Mouse (Mus musculus) lung, adult 18-20 months (tissue): ENCODE data around the gene Tbcb.
"Not testable (repeated sequence)": the region's sequence is repeated elsewhere in the genome, so short reads cannot be mapped to it uniquely, and the experiment has no call there.

Source experiments
- DNase-seq, 2 experiments: peaks; one replicate each; pipeline ENCODE4 v3.0.0; 2022; ENCODE audit warnings: mixed read lengths in 2 of 2

The Tbcb gene

DNA sequence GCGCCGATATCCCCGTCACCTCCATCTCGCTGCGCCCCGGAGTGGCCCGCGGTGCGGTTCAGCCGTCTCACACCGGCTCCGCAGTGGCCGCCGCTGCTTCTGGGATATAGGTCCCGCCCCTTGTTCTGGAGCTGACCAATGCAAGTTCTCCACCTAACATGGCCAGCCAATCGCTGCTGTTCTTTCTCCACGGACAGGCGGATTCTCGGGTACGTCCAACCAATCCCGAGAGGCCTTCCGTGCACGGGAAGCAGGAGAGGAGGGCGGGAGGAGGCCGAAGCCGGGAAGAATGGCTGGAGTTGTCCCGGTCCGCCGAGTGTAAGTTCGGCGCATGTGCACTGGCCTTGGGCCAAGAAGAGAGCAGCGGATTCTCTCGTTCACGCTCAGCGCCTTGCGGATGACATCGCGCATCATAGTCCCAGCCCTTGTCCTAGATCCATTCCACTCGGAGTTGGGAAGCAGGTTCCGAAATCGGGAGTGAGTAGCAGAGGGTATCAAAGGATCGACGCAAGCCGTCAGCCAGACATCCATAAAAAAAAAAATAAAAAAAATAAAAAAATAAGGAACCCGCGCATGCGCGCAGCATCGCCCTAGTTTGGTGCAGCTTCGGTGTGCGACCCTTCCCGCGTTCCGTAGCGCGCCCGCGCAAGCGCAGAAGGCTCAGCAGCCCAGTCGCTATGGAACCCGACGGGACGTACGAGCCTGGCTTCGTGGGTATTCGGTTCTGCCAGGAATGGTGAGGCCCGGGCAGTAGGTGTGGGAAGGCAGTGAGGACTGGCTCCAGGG, at the start of gene Tbcb, which contains the start of gene Polr2i:
Gene Tbcb, minus strand, starts transcription at position 604 of the 786 bp plus-strand sequence.
Gene Polr2i, plus strand, starts transcription at position 280 of the 786 bp plus-strand sequence.
- peak; percentile 99 for DNase-seq

DNA sequence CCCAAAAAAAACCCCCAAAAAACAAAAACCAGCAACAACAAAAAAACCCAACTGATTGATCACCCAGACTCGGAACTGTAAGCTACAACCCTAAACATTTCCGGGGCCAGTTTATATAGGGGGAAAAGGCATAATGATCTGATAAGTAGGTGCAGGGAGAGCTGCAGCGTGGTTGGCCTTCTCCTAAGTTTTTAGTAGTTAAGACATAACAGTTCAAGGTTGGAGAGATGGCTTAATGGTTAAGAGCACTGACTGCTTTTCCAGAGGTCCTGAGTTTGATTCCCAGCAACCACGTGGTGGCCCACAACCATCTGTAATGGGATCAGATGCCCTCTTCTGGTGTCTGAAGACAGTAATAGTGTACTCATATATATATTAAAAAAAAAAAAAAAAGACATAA, 49.5 kb upstream of the Tbcb start:
- DNase-seq = no peak

DNA sequence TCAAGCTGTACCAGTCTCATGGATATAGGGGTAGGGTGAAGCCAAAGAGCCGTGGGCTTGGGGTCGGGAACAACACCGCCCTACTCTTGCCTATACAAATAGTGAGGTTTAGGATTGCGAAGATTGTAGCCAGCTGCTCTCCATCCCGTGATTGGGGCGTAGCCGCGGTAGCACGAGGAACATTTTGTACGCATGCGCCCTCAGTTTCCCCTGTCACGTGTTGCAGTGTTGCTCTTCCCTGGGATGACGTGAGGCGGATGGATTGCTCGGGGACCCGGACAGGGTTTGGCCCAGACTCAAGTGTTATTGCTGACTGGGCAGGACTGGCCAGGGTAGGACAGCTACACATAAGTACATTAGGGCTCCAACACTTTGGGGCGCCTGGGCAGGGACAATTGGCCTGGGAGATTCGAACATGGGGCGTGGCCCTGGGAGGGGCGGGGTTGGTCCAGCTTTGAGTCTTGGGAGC, 48.6 kb upstream of the Tbcb start:
- peak; percentile 90 to 93 for DNase-seq

DNA sequence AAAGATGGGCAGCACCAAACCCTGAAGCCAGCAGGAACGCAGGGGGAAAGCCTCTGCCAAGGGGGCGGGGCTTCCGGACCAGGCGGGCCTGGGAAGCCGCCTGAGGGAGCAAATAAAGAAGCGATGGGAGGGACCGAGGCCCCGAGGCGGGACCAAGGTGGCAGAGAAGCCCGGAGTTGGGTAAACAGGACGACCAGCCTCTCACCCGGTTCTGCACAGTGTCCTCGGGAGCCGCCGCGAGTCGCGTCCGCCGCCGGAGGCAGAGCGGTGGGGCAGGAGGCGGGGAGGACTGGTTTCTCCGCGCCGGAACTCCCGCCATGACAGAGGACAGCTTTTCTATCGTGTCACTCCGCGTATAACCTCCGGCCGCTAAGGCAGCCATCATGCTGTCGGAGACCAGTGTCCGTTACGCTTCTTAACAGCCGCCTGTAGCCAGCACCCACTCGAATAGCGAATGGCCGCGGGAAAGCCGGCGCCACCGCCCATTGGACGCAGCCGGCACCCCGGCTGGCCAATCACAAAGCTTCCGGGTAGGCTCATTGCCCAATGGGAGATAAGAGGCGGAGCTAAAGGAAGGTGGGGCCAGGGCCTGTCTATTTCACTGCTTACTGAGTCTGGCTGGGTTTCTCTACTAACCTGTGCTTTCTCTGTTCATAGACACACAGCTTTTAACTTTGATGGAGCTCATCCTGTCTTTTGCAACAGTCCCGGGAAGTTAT, 48.0 kb upstream of the Tbcb start, which contains the start of the genes Thap8 and Wdr62:
Gene Thap8, plus strand, starts transcription at position 144 of the 719 bp plus-strand sequence.
Gene Wdr62, minus strand, starts transcription at position 469 of the 719 bp plus-strand sequence.
- DNase-seq = peak; percentile 92 to 94

DNA sequence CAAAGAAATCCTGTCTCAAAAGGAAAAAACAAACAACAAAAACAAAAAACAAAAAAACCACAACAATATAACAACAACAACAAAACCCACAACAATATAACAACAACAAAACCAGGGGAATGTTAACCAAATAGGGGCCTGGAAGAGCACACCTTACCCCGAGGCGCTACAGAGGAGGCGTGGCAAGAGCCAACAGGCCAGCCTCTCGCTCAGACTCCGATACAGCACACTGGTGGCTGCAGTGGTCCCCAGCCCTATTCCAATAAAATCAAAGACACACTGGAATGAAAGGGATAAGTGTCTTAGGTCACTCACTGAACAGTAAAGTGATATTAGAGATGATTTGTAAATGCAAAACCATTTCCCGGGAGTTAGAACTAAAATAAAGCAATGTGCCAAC, 47.5 kb upstream of the Tbcb start:
- DNase-seq = no peak

DNA sequence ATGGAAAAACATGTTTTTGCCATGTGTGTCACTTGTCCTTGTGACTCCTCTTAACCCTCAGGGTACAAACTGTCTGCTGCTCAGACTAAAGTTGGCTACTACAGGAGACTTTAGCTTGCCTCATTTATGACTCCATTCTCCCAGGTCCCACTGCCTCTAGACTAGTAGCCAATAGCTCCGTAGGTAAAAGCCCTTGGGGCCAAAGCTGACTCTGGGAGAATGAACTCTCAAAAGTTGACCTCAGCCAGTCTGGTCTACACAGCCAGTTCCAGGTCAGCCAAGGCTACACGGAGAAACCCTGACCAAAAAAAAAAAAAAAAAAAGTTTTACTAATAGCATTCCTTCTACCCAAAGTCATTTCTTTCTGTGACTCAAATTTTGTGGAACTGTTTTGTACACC, 46.8 kb upstream of the Tbcb start:
- no peak for DNase-seq

DNA sequence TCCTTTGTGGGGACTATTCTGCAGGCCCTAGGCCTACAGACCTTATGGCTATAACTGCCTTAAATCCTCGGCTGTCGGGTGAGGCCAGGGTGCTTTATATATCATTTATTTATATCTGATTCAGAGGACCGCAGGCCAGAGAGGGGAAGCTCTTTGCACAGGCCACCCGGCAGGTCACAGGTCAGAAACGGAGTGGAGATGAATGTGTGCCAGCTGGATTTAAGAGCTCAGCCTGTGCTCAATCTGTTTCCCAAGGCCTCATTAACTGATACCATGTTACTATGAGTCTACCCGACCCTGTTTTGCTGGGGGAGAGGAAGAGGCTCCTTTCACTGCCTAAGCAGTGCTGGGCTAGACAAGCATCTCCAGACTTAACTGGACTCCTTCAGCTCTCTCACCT, 42.3 kb upstream of the Tbcb start:
- no peak for DNase-seq

DNA sequence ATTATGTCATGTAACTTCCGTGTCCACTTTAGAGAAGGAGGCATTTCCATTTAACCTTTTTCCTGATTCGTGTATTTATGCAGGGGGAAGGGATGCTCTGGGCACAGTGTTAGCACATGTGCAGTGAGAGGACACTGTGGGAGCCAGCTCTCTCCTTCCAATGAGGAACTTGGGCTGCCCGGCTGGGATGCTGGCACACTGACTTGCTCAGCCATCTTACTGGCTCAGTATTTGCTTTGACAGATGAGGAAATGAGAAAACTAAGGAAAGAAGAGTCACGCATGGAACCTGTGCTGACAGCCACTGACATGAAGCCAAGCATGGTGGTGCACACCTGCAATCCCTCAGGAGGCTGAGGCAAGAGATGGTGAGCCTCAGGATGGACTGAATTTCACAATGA, 37.6 kb upstream of the Tbcb start:
- no peak for DNase-seq

DNA sequence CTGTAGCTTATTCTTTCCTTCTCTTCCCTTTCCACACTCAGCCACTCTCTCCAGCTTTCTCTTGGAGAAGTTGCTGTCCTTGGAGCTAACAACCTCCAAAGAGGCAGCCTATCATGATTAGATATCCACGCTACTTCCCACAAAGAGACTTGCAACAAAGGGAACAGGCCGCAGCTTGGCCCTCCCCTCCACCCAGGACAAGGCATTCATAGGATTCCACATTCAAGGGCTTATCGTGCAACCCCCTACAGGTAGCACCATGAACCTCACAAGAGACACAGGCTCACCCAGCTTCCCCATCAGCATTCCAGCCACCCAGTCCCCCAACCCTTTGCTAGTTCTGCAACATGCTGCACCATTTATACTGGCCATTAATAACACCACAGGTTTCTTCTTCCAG, 34.7 kb upstream of the Tbcb start:
- DNase-seq = no peak

DNA sequence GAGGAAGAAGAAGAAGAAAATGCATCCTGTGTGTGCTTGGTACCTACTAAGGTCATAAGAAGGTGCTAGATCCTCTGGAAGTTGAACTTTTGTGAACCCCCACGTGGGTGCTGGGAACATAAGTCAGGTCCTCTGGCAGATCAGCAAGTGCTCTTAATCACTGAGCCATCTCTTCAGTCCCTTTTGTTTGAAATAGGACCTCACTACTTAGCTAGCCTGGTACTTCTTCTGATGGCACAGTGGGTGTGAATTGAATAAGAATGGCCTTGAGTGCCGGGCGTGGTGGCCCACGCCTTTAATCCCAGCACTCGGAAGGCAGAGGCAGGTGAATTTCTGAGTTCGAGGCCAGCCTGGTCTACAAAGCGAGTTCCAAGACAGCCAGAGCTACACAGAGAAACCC, 33.9 kb upstream of the Tbcb start:
- no peak for DNase-seq

DNA sequence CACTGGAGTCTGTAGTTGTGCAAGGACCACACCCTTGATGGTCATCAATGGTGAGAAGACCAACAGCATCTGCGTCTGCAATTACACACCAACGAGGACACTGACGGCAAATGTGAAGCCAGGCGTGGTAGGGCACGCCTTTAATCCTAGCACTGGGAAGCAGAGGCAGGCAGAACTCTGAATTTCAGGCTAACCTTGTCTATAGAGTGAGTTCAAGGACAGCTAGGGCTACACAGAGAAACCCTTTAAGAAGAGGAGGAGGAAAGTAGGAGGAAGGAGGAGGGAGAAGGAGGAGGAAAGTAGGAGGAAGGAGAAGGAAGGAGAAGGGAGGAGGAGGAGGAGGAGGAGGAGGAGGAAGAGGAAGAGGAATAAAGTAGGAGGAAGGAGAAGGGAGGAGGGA, 33.5 kb upstream of the Tbcb start:
- no peak for DNase-seq

DNA sequence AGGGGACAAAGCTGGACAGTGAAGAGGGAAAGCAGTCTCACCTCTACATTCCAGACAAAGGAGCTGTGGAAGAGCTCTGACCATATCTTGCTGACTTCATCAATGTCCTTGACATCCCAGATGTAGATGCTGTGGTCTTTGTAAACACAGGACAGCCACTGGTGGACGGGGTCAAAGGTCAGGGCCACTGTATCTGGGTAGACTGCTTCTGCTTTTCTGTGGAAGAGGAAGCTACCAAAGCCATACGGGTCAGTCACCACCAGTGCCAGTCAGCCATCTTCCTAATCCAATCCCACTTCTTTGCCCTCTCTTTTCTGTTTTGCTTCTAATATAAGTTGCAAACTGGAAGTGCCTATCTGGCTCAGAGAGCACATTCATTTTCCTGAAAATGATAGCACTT, 33.0 kb upstream of the Tbcb start:
- DNase-seq = peak in 1 of 2 experiments; percentile 23

DNA sequence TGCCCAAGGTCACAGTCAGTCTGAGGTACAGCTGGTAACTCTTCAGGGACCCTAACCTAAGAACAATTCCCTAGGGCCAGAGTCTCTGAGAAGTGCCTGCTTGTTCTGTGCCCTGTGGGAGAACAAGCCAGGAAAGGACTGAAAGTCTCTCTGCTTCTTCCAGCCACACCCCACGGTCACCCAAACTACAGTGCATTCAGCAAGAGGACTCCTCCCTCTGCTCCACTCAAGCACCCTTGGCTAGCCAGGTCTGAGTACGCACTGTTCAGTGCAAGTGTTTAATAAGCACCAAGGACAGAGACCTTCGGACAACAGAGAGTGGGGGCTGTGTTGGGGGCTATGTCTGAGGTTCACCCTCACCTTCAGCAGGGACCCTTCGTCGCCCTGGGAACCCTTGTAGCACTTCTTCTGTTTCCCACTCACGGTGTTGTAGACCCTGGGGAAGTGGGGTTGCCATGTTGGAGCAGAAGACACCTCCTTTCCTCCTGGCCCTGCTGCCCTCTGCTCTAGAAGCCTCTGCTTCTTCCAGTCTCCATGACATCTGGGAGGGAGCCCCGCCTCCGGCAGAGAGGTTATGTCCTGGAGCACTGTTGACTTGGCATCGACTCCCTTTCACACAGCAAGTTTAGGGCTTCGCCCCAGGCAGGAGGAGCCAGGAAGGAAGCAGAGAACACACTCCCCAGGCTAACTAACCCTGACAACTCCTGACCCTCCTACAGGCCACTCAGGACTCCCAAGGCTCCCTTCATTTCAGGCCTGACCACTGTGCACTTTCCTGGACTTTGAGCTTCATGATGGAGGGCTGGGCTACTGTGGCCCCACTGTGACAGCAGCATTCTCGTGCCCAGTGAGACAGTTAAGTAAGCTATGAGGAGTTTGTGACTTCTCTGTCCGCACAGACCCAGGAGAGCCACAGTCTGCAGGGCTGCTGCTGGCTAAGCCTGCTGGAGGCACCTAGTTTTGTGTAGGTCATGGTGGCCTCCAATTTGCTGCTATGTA, 20.2 kb upstream of the Tbcb start:
- peak; percentile 57 to 70 for DNase-seq

DNA sequence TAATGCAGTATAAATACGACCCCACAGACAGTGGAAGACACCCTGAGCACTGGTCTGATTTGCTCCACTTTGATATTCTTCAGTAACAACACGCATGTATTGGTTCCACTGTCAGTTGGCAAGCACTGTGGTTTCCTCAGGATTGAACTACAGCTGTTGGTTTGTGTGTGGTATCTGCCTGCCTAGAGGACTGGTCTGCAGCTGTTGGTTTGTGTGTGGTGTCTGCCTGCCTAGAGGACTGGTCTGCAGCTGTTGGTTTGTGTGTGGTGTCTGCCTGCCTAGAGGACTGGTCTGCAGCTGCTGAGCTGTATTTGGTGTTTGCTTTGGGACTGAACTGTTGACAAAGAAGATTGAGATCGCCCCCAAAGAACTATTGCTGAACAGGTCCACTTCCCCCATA, 5.3 kb upstream of the Tbcb start:
- DNase-seq = not testable (repeated sequence)

DNA sequence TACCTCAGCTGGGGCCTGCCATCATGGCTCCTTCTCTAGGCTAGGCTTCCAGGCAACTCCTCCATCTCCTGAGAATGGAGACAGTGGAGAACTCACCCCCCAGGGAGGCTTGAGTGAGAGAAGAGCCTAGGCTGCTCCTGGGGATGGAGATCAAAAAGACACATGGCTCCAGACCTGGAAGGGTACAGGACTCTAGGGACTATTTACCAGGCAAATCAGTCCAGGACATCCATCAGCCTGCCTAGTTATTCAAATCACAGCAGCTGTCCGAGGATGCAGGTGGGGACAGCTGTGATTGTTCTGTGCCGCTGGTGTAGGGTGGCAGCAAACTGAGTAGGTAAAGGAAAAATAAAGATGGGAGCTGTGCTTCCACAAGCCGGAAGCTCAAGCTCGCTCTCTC, 3.6 kb upstream of the Tbcb start, which contains the start of gene Ovol3:
Gene Ovol3, minus strand, starts transcription at position 101 of the 400 bp plus-strand sequence.
- DNase-seq = no peak

DNA sequence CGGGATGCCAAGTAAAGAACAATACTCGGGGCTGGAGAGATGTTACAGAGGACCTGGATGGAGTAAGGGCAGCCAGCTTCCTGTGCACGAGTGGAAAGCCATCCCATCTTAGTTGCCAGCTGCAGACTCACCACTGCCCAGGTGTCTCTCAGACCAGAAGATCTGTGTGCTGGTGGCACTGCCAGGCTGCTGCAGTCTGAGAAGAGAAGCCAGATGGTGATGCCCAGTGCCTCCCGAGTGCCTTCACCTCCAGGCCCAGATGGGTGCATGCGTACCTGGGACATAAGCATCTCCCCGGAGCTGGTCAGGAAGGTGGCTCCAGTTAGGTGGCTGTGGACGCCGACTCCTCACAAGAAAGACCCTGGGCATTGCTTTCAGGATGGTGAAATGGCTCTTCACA, 3.0 kb upstream of the Tbcb start:
- DNase-seq = no peak

DNA sequence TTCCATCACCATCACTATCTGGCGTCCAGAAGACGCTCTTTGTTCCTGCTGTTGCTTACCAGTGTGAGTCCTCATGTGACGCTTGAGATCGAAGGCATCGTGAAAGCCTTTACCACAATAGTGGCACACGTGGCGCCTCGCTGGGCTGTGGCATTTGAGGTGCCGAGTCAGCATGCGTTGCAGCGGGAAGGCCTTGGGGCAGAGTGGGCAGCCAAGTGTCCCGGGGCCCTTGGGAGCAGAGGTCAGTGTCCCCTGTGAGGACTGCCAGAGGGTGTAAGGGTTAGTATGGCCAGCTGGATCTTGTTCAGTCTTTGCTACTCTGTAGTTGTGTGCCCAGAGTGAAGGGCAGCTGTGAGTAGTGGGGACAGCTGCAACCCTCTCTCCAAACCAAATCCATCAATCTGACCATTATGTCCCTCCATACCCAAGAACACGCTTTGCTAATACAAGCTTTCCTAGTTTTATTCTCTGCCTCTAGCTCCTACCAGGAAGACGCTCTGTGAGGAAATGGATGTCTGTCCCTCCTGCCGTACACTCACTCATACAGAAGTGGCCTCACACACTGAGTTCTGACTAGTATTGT, 2.3 kb upstream of the Tbcb start:
- DNase-seq = peak; percentile 21 to 23

DNA sequence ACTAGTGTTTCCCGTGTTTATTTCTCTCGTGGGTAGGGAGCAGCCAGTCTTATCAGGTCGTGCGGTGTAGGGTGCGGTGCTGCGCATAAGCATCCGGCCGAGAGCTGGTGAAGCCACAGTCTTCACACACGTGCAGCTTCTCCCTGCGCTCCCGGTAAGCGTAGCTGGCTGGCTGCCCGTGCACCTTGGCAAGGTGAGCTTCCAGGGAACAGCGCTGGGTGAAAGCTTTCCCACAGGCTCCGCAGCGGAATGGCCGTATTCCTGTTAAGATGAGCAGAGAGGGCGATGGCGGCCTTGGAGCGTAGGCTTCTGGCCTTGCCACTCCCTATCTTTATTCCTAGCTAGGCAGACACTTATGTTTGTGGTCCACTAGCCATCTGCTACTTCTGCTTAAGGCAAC, 1.3 kb upstream of the Tbcb start:
- DNase-seq = no peak

DNA sequence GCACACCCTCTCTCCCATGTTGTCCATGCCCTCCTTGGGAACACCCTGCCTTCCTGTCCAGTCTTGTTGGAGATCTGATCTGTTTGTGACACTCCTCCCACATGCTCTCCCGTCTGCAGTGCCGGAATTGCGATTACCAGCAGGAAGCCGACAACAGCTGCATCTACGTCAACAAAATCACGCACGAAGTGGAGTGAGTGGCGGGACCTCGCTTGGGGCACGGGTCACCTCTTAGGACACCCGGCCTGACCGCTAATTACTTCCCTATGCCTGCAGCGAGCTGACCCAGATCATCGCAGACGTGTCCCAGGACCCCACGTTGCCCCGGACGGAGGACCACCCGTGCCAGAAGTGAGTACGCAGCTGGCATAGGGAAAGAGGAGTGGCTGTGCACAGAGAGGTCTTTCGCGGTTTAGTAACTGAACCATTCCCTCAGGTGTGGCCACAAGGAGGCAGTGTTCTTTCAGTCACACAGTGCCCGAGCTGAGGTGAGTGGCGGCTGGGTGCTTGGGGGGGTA, 618 bp upstream of the Tbcb start:
- peak; percentile 66 to 68 for DNase-seq

DNA sequence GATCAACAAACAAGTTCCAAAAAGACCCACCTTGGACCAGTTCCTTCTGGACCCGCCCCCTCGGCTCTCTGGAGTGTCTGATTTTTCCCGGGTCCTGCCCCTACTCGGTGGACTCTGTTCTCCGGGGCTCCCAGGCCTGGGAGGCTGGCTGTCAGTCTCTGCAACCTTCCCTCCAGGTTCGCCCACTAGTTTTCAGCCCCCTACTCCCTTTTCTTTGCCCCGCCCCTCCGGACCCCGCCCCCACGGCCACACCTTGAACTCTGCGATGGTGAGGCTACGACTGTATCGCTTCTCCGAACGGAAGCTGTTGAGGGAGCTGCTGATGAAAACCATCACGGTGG, 774 bp downstream of the Tbcb start:
- DNase-seq = no peak

DNA sequence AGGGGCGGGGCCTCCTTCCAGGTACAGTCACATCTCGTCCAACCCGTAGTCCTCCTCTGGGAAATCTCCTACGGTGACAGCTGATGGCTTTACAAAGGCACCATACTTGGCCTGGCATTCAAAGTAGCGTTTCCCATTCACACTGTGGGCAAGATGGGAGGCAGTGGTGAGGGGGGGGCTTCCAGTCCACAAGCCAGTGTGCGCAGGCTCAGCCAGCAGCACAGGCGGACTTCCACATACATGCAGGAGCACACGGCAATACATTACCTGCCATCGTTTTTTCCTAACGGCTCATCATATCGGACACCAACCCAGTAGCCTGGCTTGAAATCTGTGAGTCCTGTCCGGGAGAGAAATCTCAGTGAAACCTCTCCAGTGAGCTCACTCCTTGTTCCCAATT, 7.9 kb downstream of the Tbcb start:
- no peak for DNase-seq

DNA sequence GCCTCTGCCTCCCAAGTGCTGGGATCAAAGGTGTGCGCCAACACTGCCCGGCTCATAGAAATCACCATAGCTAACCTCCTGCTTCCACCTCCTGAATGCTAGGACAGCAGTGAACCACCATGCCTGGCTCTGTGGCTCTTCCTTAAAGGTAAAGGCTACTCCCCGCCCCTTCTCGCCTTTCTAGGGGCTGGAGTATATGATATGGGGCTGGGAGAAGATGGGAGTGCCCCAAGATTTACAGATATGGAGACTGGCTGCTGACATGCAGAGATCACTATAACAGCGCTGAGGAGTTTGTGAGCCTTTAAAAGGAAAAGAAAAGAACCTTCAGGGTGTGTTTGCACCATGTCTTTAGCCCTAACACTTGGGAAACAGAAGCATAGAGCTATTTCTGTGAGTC, 9.9 kb downstream of the Tbcb start:
- DNase-seq = no peak
